Mouse (Mus musculus) hindbrain, embryonic 11.5 days (tissue): ENCODE results near the gene Slc31a2. TPM values are rescaled to one million over a fixed set of nuclear protein-coding genes. Genes with fewer than 3 reads are reported as not detected.

Experiments
- ATAC-seq: fragments of 200-750 bp; cut with Nextera tagmentation; 2 replicates; pipeline ENCODE4 v1.8.0; 2017; ENCODE audit warnings: mild to moderate bottlenecking, moderate TSS enrichment, moderate library complexity; ENCODE audit not compliant: low FRiP score
- DNase-seq: peaks from one replicate; pipeline ENCODE4 v3.0.0-alpha.2; 2015; ENCODE audit warnings: low spot score
- H3K27ac ChIP-seq: fragments of 300-500 bp; sonication (generic); 2 replicates; pipeline ENCODE4 v1.5.1; 2014; ENCODE audit warnings: mild to moderate bottlenecking, low read depth, low read length
- H3K27me3 ChIP-seq: fragments of 300-500 bp; sonication (generic); 2 replicates; pipeline ENCODE4 v1.6.1; 2014; ENCODE audit warnings: mild to moderate bottlenecking, low read length, moderate library complexity, mixed read lengths; ENCODE audit not compliant: control insufficient read depth, insufficient read depth
- H3K36me3 ChIP-seq: fragments of 300-500 bp; sonication (generic); 2 replicates; pipeline ENCODE4 v1.6.1; 2014; ENCODE audit warnings: mild to moderate bottlenecking, low read length, moderate library complexity, mixed read lengths; ENCODE audit not compliant: control insufficient read depth, insufficient read depth
- H3K4me1 ChIP-seq: fragments of 300-500 bp; sonication (generic); replicated peaks from 2 replicates; pipeline ENCODE4 v1.6.1; 2014; ENCODE audit warnings: low read length, mixed read lengths; ENCODE audit not compliant: control insufficient read depth, insufficient read depth
- H3K4me2 ChIP-seq: fragments of 300-500 bp; sonication (generic); replicated peaks from 2 replicates; pipeline ENCODE4 v1.6.1; 2014; ENCODE audit warnings: mild to moderate bottlenecking, low read depth, low read length
- H3K4me3 ChIP-seq: fragments of 300-500 bp; sonication (generic); 2 replicates; pipeline ENCODE4 v1.5.1; 2014; ENCODE audit warnings: low read depth, low read length
- H3K9ac ChIP-seq: fragments of 300-500 bp; sonication (generic); 2 replicates; pipeline ENCODE4 v1.6.1; 2014; ENCODE audit warnings: low read depth, low read length
- H3K9me3 ChIP-seq: fragments of 300-500 bp; sonication (generic); 2 replicates; pipeline ENCODE4 v1.6.1; 2016; ENCODE audit warnings: low read length; ENCODE audit not compliant: control insufficient read depth
- WGBS: fragments of 180-500 bp; shearing (Covaris S2); extraction: QIAGEN DNeasy Blood & Tissue Kit; methylation state at CpG from one replicate; pipeline ENCODE4 v1.1.7; 2014; 5-methylcytosine and 5-hydroxymethylcytosine counted together
- polyA plus RNA-seq: library from polyadenylated mRNA; unstranded; fragments of >200 nt; fragmentation: Nextera tagmentation; extraction: Ambion mirVana; gene quantifications from 2 replicates; pipeline ENCODE4 v1.2.1, GENCODE M21; 2014

Slc31a2 gene
- polyA plus RNA-seq, 1 experiment from 2014 or later = 13.3 TPM

DNA sequence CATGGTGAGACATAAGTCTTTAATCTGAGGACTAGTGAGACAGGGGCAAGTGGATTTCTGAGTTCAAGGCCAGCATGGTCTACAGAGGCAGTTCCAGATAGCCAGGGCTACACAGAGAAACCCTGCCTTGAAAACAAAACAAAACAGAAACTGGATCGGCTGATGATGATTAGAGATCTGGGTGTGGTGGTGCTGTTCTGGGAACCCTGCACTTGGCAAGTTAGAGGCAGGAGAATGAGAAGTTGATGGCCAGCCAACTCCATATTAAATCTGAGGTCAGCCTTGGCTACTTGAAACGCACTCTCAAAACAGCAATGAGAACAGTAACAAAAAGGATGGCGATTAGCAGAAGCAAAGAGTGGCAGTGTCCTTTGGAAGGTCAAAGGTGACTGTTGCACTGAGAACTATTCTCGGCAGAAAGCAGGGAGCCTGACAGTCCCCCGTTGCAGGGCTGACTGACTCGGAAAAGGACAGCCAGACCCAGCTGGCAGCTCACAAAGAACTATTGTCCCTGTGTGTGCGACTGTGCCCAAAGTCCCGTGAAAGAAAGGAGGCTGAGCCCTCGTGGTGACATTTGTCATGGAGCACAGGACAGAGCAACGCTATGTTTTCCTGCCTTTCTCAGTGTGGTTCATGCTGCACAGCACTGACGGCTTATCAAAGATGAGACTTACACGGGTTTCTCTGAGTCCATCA lies 12.6 kb downstream of the Slc31a2 start:
- peak; percentile 66 for DNase-seq
- no peak overlapping the region for H3K4me2 ChIP-seq
- peak overlapping the region; percentile 58 for H3K27ac ChIP-seq
- WGBS = 11% methylated on average over 12 of the region's 12 CpGs
- peak; percentile 92 for ATAC-seq
- no peaks in the 10 kb centered on the region for H3K27me3 ChIP-seq
- no peaks in the 10 kb centered on the region for H3K9me3 ChIP-seq
- H3K4me3 ChIP-seq = no peak overlapping the region
- 0 out of 2 replicates have a peak overlapping the region, but pooled peaks have one; percentile 5 for H3K9ac ChIP-seq
- H3K4me1 ChIP-seq = peaks cover 5% of the 10 kb centered on the region; the same call in 1 of the 2 replicates
- H3K36me3 ChIP-seq = no peaks in the 10 kb centered on the region

DNA sequence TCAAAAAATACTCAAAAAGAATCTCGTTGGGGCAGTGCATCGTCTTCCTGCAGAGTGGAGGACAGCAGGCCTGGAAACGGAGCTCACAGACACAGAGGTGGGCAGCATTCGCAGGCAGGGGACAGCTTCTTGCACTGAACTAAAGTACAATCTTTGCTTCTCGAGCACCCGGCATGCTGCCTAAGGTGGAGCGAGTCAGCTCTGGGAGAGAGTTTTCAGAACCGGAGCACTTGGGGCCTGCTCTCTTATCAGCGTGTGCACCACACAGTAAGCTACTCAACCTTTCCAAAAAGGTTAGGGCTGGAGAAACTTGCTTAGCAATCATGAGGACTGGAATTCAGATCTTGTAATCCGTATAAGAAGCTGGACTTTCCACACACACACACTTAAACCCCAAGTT lies 14.3 kb downstream of the Slc31a2 start:
- Histone ChIP-seq H3K27ac (no peak overlapping the region), H3K4me1 (peaks cover 5% of the 10 kb centered on the region; the same call in 1 of the 2 replicates)

DNA sequence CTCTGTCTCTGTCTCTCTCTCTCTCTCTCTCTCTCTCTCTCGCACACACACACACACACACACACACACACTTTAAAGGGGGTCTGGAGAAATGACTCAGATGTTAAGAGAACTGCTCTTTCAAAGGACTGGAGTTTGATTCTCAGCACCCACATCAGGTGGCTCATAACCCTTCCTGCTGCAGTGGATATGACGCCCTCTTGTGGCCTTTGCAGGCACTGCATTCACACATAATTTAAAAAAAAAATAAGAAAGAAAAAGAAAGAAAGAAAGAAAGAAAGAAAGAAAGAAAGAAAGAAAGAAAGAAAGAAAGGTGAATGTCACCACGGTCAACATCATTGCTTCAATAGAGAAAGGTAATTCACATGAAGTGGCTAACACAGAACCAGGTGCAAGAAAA lies 14.9 kb downstream of the Slc31a2 start:
- DNase-seq = no peak
- H3K27me3 ChIP-seq = no peaks in the 10 kb centered on the region
- no peaks in the 10 kb centered on the region for H3K36me3 ChIP-seq
- H3K9me3 ChIP-seq = no peaks in the 10 kb centered on the region
- H3K9ac ChIP-seq = no peak overlapping the region
- H3K27ac ChIP-seq = no peak overlapping the region
- 77% methylated on average over 3 of the region's 3 CpGs for WGBS
- H3K4me1 ChIP-seq = peaks cover 5% of the 10 kb centered on the region; the same call in 1 of the 2 replicates
- no peak overlapping the region for H3K4me3 ChIP-seq
- ATAC-seq = no peak
- no peak overlapping the region for H3K4me2 ChIP-seq

More for the DNA sequence above, 14.3 kb downstream of the Slc31a2 start:
- 85% methylated on average over 10 of the region's 10 CpGs for WGBS
- Histone ChIP-seq H3K4me3 (no peak overlapping the region), H3K4me2 (no peak overlapping the region), H3K36me3 (no peaks in the 10 kb centered on the region), H3K27me3 (no peaks in the 10 kb centered on the region), H3K9me3 (no peaks in the 10 kb centered on the region), H3K9ac (no peak overlapping the region)
- ATAC-seq = no peak
- DNase-seq = no peak

DNA sequence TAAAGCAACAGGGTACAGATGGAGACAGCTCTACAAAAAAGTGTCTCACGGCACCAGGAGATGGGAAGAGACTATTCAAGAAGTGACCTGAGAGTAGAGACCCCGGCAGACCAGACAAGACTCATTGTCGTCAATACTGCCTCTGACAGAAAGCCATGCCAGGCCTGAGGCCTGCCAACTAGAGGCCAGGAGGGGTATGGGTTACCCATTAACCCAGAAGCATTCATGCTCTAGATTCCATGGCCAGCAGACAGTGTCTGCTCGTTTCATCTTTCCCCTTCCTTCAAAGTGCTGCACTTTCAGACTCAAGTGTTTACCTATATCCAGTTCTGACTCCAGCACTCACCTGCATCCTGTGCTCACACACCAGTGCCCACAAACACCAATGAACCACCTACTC lies 15.7 kb downstream of the Slc31a2 start:
- H3K27ac ChIP-seq = no peak overlapping the region
- H3K4me2 ChIP-seq = no peak overlapping the region
- H3K27me3 ChIP-seq = no peaks in the 10 kb centered on the region
- WGBS = 53% methylated on average over 4 of the region's 4 CpGs
- no peak overlapping the region for H3K4me3 ChIP-seq
- no peak for ATAC-seq
- no peak overlapping the region for H3K9ac ChIP-seq
- H3K9me3 ChIP-seq = no peaks in the 10 kb centered on the region
- H3K36me3 ChIP-seq = no peaks in the 10 kb centered on the region
- no peak for DNase-seq
- peaks cover 5% of the 10 kb centered on the region; the same call in 1 of the 2 replicates for H3K4me1 ChIP-seq

DNA sequence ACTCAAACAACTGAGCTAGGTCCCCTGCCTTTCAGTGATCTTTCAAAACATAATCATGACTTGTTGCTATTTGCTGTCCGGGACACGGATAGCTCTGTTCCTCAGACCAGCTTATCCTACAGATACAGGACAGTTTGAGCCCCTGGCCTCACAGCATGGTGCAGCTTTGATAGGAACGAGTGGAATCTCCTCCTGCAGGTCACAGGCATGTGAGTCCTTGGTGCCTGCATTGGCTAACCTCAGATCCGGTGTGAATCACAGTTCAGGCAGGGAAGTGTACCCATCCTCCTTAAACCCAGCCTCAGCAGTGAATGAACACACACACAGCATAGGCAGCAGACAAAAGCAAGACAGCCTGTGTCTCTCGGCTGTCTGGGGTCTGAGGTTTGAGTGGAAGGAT lies 19.0 kb downstream of the Slc31a2 start:
- H3K9ac ChIP-seq = no peak overlapping the region
- 54% methylated on average over 5 of the region's 5 CpGs for WGBS
- H3K4me1 ChIP-seq = no peaks in the 10 kb centered on the region
- H3K27me3 ChIP-seq = no peaks in the 10 kb centered on the region
- H3K27ac ChIP-seq = no peak overlapping the region
- H3K9me3 ChIP-seq = no peaks in the 10 kb centered on the region
- H3K4me3 ChIP-seq = no peak overlapping the region
- ATAC-seq (no peak), DNase-seq (no peak)
- no peak overlapping the region for H3K4me2 ChIP-seq
- no peaks in the 10 kb centered on the region for H3K36me3 ChIP-seq

DNA sequence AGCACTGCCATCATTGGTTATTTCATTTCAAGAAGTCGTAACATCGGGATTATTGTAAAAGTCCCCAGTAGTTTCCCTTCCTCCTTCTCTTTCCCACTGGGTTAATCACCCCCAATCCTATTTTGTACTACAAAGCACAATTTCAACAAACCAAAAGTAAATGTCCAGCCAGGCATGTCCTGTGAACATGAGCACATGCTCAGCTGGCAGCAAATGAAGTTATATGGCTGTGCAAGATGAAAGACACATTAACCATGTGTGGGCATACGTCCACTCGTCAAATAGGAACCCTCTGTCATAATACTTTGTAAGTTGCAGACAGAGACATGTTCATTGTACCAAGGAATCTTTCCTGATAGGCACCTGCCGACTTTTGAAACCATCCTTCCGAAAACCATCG lies 20.6 kb downstream of the Slc31a2 start:
- no peak overlapping the region for H3K4me3 ChIP-seq
- H3K27me3 ChIP-seq = no peaks in the 10 kb centered on the region
- 92% methylated on average over 7 of the region's 7 CpGs for WGBS
- H3K4me1 ChIP-seq = no peaks in the 10 kb centered on the region
- no peak overlapping the region for H3K9ac ChIP-seq
- H3K36me3 ChIP-seq = no peaks in the 10 kb centered on the region
- no peak for ATAC-seq
- no peaks in the 10 kb centered on the region for H3K9me3 ChIP-seq
- DNase-seq = no peak
- H3K4me2 ChIP-seq = no peak overlapping the region
- no peak overlapping the region for H3K27ac ChIP-seq

DNA sequence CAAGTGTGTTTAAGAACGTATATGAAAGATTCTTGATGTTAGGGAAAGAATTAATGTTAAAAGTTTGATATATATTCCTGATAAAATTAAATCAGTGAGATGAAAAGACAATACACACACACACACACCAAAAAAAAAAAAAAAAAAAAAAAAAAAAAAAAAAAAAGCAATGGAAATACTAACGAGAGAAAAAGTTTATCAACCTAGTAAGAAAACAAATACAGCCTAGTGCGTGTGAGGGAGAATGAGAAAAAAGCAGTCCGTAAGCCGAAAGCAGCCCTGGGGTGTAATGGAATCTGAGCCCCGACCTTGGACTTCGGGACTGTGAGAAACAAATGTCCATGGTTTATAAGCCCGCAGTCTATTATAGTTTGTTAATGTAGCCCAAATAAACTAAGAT lies 23.2 kb downstream of the Slc31a2 start:
- Histone ChIP-seq H3K4me3 (no peak overlapping the region), H3K4me1 (no peaks in the 10 kb centered on the region), H3K36me3 (no peaks in the 10 kb centered on the region), H3K9me3 (no peaks in the 10 kb centered on the region), H3K27ac (no peak overlapping the region), H3K27me3 (no peaks in the 10 kb centered on the region), H3K4me2 (no peak overlapping the region), H3K9ac (no peak overlapping the region)
- 75% methylated on average over 8 of the region's 8 CpGs for WGBS
- ATAC-seq (no peak), DNase-seq (no peak)

DNA sequence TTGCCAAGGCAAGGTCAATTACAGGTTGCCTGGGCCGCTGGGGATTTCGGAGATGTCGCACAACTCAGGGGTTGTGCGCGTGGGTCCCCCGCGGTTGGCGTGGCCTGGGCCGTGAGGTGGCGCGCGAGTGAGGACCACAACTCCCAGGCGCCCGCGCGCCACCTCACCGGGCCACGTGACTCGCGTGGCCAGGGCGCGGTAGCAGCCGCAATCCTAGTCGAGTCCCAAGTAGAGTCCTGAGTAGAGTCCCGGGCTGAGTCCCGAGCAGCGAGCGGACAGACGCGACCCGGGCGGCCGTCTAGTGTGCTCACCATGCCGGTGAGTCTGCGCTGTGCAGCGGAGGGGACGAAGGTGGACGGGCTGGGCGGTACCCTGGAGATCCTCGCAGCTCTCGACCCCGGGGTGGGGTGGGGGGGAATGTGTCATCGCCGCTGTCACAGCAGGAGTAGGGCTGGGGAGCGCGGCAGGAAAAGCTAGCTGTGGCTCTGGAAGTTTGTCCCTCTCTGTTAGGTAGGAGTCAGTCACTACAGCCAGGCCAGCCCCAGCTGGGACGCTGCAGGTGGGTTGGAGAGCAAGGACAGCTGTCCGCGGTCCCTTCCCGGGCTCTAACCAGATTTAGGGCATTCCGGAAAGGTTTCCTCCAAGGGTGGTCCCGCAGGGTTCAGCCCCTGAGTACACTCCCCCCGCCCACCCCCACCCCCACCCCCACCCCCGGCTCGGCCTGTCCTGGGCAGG lies 24.1 kb downstream of the Slc31a2 start:
- ATAC-seq = peak; percentile 95
- H3K27ac ChIP-seq = 0 out of 2 replicates have a peak overlapping the region, but pooled peaks have one; percentile 33
- peak overlapping the region; percentile 69 for H3K4me2 ChIP-seq
- H3K4me3 ChIP-seq = peak overlapping the region; percentile 74
- no peaks in the 10 kb centered on the region for H3K9me3 ChIP-seq
- H3K27me3 ChIP-seq = no peaks in the 10 kb centered on the region
- H3K9ac ChIP-seq = peak overlapping the region; percentile 63
- WGBS = under 1% methylated on average over 55 of the region's 55 CpGs
- no peaks in the 10 kb centered on the region for H3K36me3 ChIP-seq
- no peaks in the 10 kb centered on the region for H3K4me1 ChIP-seq
- peak; percentile 88 for DNase-seq
